In genomic region chr8:84775105-84775591, GRCm38 (mm10) we compare ENCODE assay signal across 9 mouse cellular contexts. TPM values are rescaled to one million over a fixed set of nuclear protein-coding genes. Genes with fewer than 3 reads are reported as not detected.
A peak's percentile ranks its signal among the peaks of the same experiment; 100 is the strongest.
DNase-seq lines count a peak whose midpoint lies in the region; ATAC-seq and TF ChIP-seq lines count a peak whose summit lies in the region.
"Had no signal": no experiment of that assay in that cellular context is flagged by ENCODE, and none has a peak within 500 bp of the region (broad histone marks: within the 10 kb centered on the region; RNA-seq: fewer than 3 reads in every experiment).

No protein-coding gene starts in this region.

- H3K36me3 ChIP-seq in spleen, adult 2 months (ENCODE audit: control insufficient read depth, insufficient read depth, low read length): no peaks in the 10 kb centered on the region
- no peaks in the 10 kb centered on the region for H3K36me3 ChIP-seq in midbrain, embryonic 14.5 days (ENCODE audit: control insufficient read depth, insufficient read depth, low read length)

- intact Hi-C loops in heart, postnatal 14 days (cut with DNase I): no loop called here

- H3K27ac ChIP-seq in spleen, adult 2 months (ENCODE audit: insufficient read depth, low read length): peak overlapping the region; percentile 22; the same call in 1 of the 2 replicates
- peak overlapping the region; percentile 85 for H3K27ac ChIP-seq in midbrain, embryonic 14.5 days (replicated peaks; ENCODE audit: low read depth, low read length)

- no peak for ATAC-seq in midbrain, embryonic 14.5 days (ENCODE audit: low FRiP score, low TSS enrichment)

- H3K4me3 ChIP-seq in spleen, adult 2 months (ENCODE audit: extremely low read depth, insufficient read depth, insufficient read length): no peak overlapping the region
- H3K4me3 ChIP-seq in midbrain, embryonic 14.5 days (replicated peaks; ENCODE audit: low read depth, low read length): no peak overlapping the region
- H3K4me3 ChIP-seq: erythroblast, embryonic 14.5 days had no signal

- H3K9ac ChIP-seq in midbrain, embryonic 14.5 days (replicated peaks; ENCODE audit: low read length): peak overlapping the region; percentile 34; the same call in 1 of the 2 replicates

- H3K4me1 ChIP-seq in spleen, adult 2 months (ENCODE audit: control insufficient read depth, insufficient read depth, insufficient read length): peaks cover 2% of the 10 kb centered on the region
- peaks cover 17% of the 10 kb centered on the region for H3K4me1 ChIP-seq in midbrain, embryonic 14.5 days (ENCODE audit: control insufficient read depth, insufficient read depth, low read length)

- WGBS in spleen, adult 2 months: 20% methylated on average over 13 of the region's 13 CpGs
- 5% methylated on average over 13 of the region's 13 CpGs for WGBS in midbrain, embryonic 14.5 days

- TF ChIP-seq POLR2A in spleen, adult 2 months (IDR thresholded peaks at IDR 0.05; ENCODE audit: low read depth, low read length): no peak

- H3K4me2 ChIP-seq in midbrain, embryonic 14.5 days (ENCODE audit: low read length): peak overlapping the region; percentile 50

- H3K27me3 ChIP-seq in spleen, adult 2 months (ENCODE audit: control insufficient read depth, insufficient read depth, low read length): peaks cover 4% of the 10 kb centered on the region; the same call in 1 of the 2 replicates
- peaks cover 71% of the 10 kb centered on the region for H3K27me3 ChIP-seq in midbrain, embryonic 14.5 days (ENCODE audit: control insufficient read depth, insufficient read depth, low read length)

- TF ChIP-seq CTCF in spleen, adult 2 months (IDR thresholded peaks at IDR 0.05; ENCODE audit: extremely low read depth, insufficient read depth, insufficient read length, insufficient replicate concordance): no peak

- H3K9me3 ChIP-seq in midbrain, embryonic 14.5 days (ENCODE audit: control insufficient read depth, low read length): no peaks in the 10 kb centered on the region

- peak; percentile 11 for DNase-seq in embryo, embryonic 10.5 days (ENCODE audit: low spot score)
- no peak for DNase-seq in embryo, embryonic 10 days (ENCODE audit: low spot score)
- no peak for DNase-seq in spleen, adult 2 months (ENCODE audit: low read depth in 1 of 2, low spot score in 2 of 2)
- DNase-seq in spleen, postnatal 10 days (ENCODE audit: low spot score in 2 of 2): no peak
- DNase-seq in heart, postnatal 14 days: peak; percentile 45 to 53
- DNase-seq in midbrain, embryonic 14.5 days: no peak
- DNase-seq in adrenal gland, postnatal 14 days: no peak
- no peak for DNase-seq in adrenal gland, adult 8-10 months

RNA-seq across cellular contexts. Expression of gene Nfix, which starts 25.0 kb away (rescaled TPM):
- 13.7 and 17.1 TPM in 2 replicates for polyA plus RNA-seq in spleen, adult 2 months (2012; rRNA removed)
- 100 to 1,000 TPM; 276 to 280 TPM for total RNA-seq in heart, postnatal 14 days (2021)
- 45.9 and 49.8 TPM in 2 replicates for polyA plus RNA-seq in midbrain, embryonic 14.5 days (2014; fragmentation: Nextera tagmentation; extraction: Ambion mirVana)
- 124 and 125 TPM in 2 replicates for total RNA-seq in adrenal gland, postnatal 14 days (2021)
- total RNA-seq in adrenal gland, adult 8-10 months (2022): 100 to 1,000 TPM in 3 of 4 experiments, 10 to 100 TPM in 1; 99.6 to 150 (median 117) TPM

RNA-seq across cellular contexts. Expression of gene Dand5, which starts 47.5 kb away (rescaled TPM):
- 1.6 and 1.8 TPM in 2 replicates for polyA plus RNA-seq in spleen, adult 2 months (2012; rRNA removed)
- 1 to 10 TPM; 6.1 to 6.4 TPM for total RNA-seq in heart, postnatal 14 days (2021)
- polyA plus RNA-seq in midbrain, embryonic 14.5 days (2014; fragmentation: Nextera tagmentation; extraction: Ambion mirVana): 9.9 and 12.7 TPM in 2 replicates
- 7.1 and 7.4 TPM in 2 replicates for total RNA-seq in adrenal gland, postnatal 14 days (2021)
- 10 to 100 TPM; 11.2 to 14.9 (median 12.5) TPM for total RNA-seq in adrenal gland, adult 8-10 months (2022)

RNA-seq across cellular contexts. Expression of gene G430095P16Rik, which starts 52.3 kb away (rescaled TPM):
- 4.5 TPM in 2 replicates for polyA plus RNA-seq in spleen, adult 2 months (2012; rRNA removed)
- under 1 TPM; 0.54 to 0.69 TPM for total RNA-seq in heart, postnatal 14 days (2021)
- polyA plus RNA-seq in midbrain, embryonic 14.5 days (2014; fragmentation: Nextera tagmentation; extraction: Ambion mirVana): 0.67 and 0.91 TPM in 2 replicates
- total RNA-seq in adrenal gland, postnatal 14 days (2021): 0.52 and 0.90 TPM in 2 replicates
- under 1 TPM in 2 of 4 experiments, not detected in 2; 0.52 to 0.73 TPM for total RNA-seq in adrenal gland, adult 8-10 months (2022)

RNA-seq across cellular contexts. Expression of gene Gadd45gip1, which starts 56.2 kb away (rescaled TPM):
- polyA plus RNA-seq in spleen, adult 2 months (2012; rRNA removed): 20.3 and 61.4 TPM in 2 replicates
- total RNA-seq in heart, postnatal 14 days (2021): 10 to 100 TPM; 23.0 to 25.0 TPM
- 32.7 and 35.8 TPM in 2 replicates for polyA plus RNA-seq in midbrain, embryonic 14.5 days (2014; fragmentation: Nextera tagmentation; extraction: Ambion mirVana)
- total RNA-seq in adrenal gland, postnatal 14 days (2021): 44.4 and 45.7 TPM in 2 replicates
- 10 to 100 TPM; 63.6 to 68.4 (median 66.2) TPM for total RNA-seq in adrenal gland, adult 8-10 months (2022)

Comparison
In these comparisons a context has a peak if more than half of its experiments do, and no peak if none do; other contexts are left out.
1. DNase-seq: peak in embryo, embryonic 10.5 days (single experiment) and heart, postnatal 14 days (2 of 2); none in embryo, embryonic 10 days (single experiment), spleen, adult 2 months (0 of 2), spleen, postnatal 10 days (0 of 2), midbrain, embryonic 14.5 days (single experiment), adrenal gland, postnatal 14 days (single experiment) and adrenal gland, adult 8-10 months (single experiment).